In genomic region chr11:107103736-107104135, GRCm38 (mm10) we compare ENCODE assay signal across 14 mouse cellular contexts. TPM values are rescaled to one million over a fixed set of nuclear protein-coding genes. Genes with fewer than 3 reads are reported as not detected.
DNase-seq lines count a peak whose midpoint lies in the region; ATAC-seq lines count a peak whose summit lies in the region.
"Had no signal": no experiment of that assay in that cellular context is flagged by ENCODE, and none has a peak within 500 bp of the region (broad histone marks: within the 10 kb centered on the region; RNA-seq: fewer than 3 reads in every experiment).

No protein-coding gene starts in this region.

- peaks cover 13% of the 10 kb centered on the region for H3K36me3 ChIP-seq in intestine, embryonic 14.5 days (ENCODE audit: control insufficient read depth, insufficient read depth, low read length)
- 0 out of 2 replicates have a peak, but pooled peaks cover 2% of the 10 kb centered on the region for H3K36me3 ChIP-seq in intestine, embryonic 15.5 days
- 0 out of 2 replicates have a peak, but pooled peaks cover 2% of the 10 kb centered on the region for H3K36me3 ChIP-seq in stomach, embryonic 16.5 days (ENCODE audit: control insufficient read depth, insufficient read depth, low read length)

- ATAC-seq in intestine, embryonic 14.5 days (replicated peaks; ENCODE audit: low FRiP score, low TSS enrichment, low read depth): no peak
- no peak for ATAC-seq in intestine, embryonic 15.5 days
- ATAC-seq in stomach, embryonic 16.5 days (ENCODE audit: insufficient read depth, low FRiP score): no peak
- ATAC-seq: midbrain, embryonic 16.5 days had no signal

- no peak overlapping the region for H3K4me2 ChIP-seq in intestine, embryonic 14.5 days (ENCODE audit: low read length)
- no peak overlapping the region for H3K4me2 ChIP-seq in intestine, embryonic 15.5 days (replicated peaks)
- no peak overlapping the region for H3K4me2 ChIP-seq in stomach, embryonic 16.5 days (ENCODE audit: low read depth, low read length)
- H3K4me2 ChIP-seq: hindbrain, embryonic 14.5 days; liver, embryonic 13.5 days had no signal

- no peaks in the 10 kb centered on the region for H3K27me3 ChIP-seq in intestine, embryonic 14.5 days (replicated peaks; ENCODE audit: control insufficient read depth, insufficient read depth, low read length)
- H3K27me3 ChIP-seq in intestine, embryonic 15.5 days (replicated peaks): no peaks in the 10 kb centered on the region
- H3K27me3 ChIP-seq in stomach, embryonic 16.5 days (ENCODE audit: control insufficient read depth, insufficient read depth, low read length): no peaks in the 10 kb centered on the region
- H3K27me3 ChIP-seq: liver, embryonic 13.5 days had no signal

- H3K4me3 ChIP-seq in intestine, embryonic 14.5 days (ENCODE audit: low read depth, low read length): no peak overlapping the region
- H3K4me3 ChIP-seq in intestine, embryonic 15.5 days (replicated peaks): no peak overlapping the region
- H3K4me3 ChIP-seq in stomach, embryonic 16.5 days (replicated peaks; ENCODE audit: low read length): no peak overlapping the region
- H3K4me3 ChIP-seq: erythroblast, embryonic 14.5 days; liver, embryonic 13.5 days had no signal

- 85% methylated on average over 2 of the region's 2 CpGs for whole genome bisulfite sequencing in intestine, embryonic 14.5 days
- WGBS in intestine, embryonic 15.5 days: 88% methylated on average over 2 of the region's 2 CpGs
- WGBS in stomach, embryonic 16.5 days: 79% methylated on average over 2 of the region's 2 CpGs

- DNase-seq in intestine, embryonic 14.5 days (ENCODE audit: low spot score): peak; percentile 42
- DNase-seq in thymus, postnatal 0 days (ENCODE audit: low spot score): peak; percentile 53
- DNase-seq in thymus, postnatal 36 days: no peak
- peak; percentile 13 for DNase-seq in fat pad, adult 2 months (ENCODE audit: extremely low read depth, low read depth, low spot score)
- DNase-seq in cerebellum, postnatal 36 days: no peak
- DNase-seq: cerebellum, adult 9-10 months; gastrocnemius, postnatal 14 days; liver, embryonic 13.5 days; retina, postnatal 1 day had no signal

- no peak overlapping the region for H3K9ac ChIP-seq in intestine, embryonic 14.5 days (ENCODE audit: low read length)
- no peak overlapping the region for H3K9ac ChIP-seq in intestine, embryonic 15.5 days
- H3K9ac ChIP-seq in stomach, embryonic 16.5 days (ENCODE audit: low read length): no peak overlapping the region; the same call in 1 of the 2 replicates
- H3K9ac ChIP-seq: hindbrain, embryonic 14.5 days; liver, embryonic 13.5 days had no signal

- H3K4me1 ChIP-seq in intestine, embryonic 14.5 days (replicated peaks; ENCODE audit: control insufficient read depth, insufficient read depth, low read length): peaks cover 13% of the 10 kb centered on the region; the same call in 1 of the 2 replicates
- H3K4me1 ChIP-seq in intestine, embryonic 15.5 days (replicated peaks): peaks cover 17% of the 10 kb centered on the region; the same call in 1 of the 2 replicates
- peaks cover 19% of the 10 kb centered on the region for H3K4me1 ChIP-seq in stomach, embryonic 16.5 days (ENCODE audit: control insufficient read depth, insufficient read depth, low read length)

- no peak overlapping the region for H3K27ac ChIP-seq in intestine, embryonic 14.5 days (ENCODE audit: low read depth)
- H3K27ac ChIP-seq in intestine, embryonic 15.5 days: no peak overlapping the region
- peak overlapping the region; percentile 61 for H3K27ac ChIP-seq in stomach, embryonic 16.5 days (ENCODE audit: low read length)
- H3K27ac ChIP-seq: hindbrain, embryonic 14.5 days; liver, embryonic 13.5 days had no signal

- no peaks in the 10 kb centered on the region for H3K9me3 ChIP-seq in intestine, embryonic 14.5 days (ENCODE audit: control insufficient read depth, low read length)
- H3K9me3 ChIP-seq in intestine, embryonic 15.5 days: no peaks in the 10 kb centered on the region
- H3K9me3 ChIP-seq in stomach, embryonic 16.5 days (replicated peaks; ENCODE audit: control insufficient read depth, low read length): no peaks in the 10 kb centered on the region
- H3K9me3 ChIP-seq: liver, embryonic 13.5 days had no signal

RNA-seq across cellular contexts. Expression of gene Bptf, which starts 28.2 kb away (rescaled TPM):
- polyA plus RNA-seq in intestine, embryonic 14.5 days (2014; fragmentation: Nextera tagmentation; extraction: Ambion mirVana): 38.6 and 42.3 TPM in 2 replicates
- 21.6 and 26.4 TPM in 2 replicates for polyA plus RNA-seq in intestine, embryonic 15.5 days (2015; fragmentation: Nextera tagmentation; extraction: Ambion mirVana)
- 35.3 and 54.9 TPM in 2 replicates for polyA plus RNA-seq in thymus, postnatal 0 days (2015; fragmentation: Nextera tagmentation; extraction: Ambion mirVana)
- 22.8 and 27.4 TPM in 2 replicates for polyA plus RNA-seq in stomach, embryonic 16.5 days (2015; fragmentation: Nextera tagmentation; extraction: Ambion mirVana)

Comparison
In these comparisons a context has a peak if more than half of its experiments do, and no peak if none do; other contexts are left out.
1. DNase-seq: peak in intestine, embryonic 14.5 days (single experiment), thymus, postnatal 0 days (single experiment) and fat pad, adult 2 months (single experiment); none in thymus, postnatal 36 days (0 of 2) and cerebellum, postnatal 36 days (0 of 2).